In genomic region chr5:105492367-105493246, GRCm38 (mm10) we compare ENCODE assay signal across 9 mouse cellular contexts. TPM values are rescaled to one million over a fixed set of nuclear protein-coding genes. Genes with fewer than 3 reads are reported as not detected.
DNase-seq lines count a peak whose midpoint lies in the region; ATAC-seq and TF ChIP-seq lines count a peak whose summit lies in the region.
"Had no signal": no experiment of that assay in that cellular context is flagged by ENCODE, and none has a peak within 500 bp of the region (broad histone marks: within the 10 kb centered on the region; RNA-seq: fewer than 3 reads in every experiment).

No protein-coding gene starts in this region.

- DNase-seq in liver, postnatal 0 days: no peak
- peak; percentile 45 for DNase-seq in retina, postnatal 7 days (ENCODE audit: low read depth, low spot score)
- DNase-seq in yolk sac, embryonic 10.5 days (ENCODE audit: low spot score): no peak
- no peak for DNase-seq in layer of hippocampus, postnatal 36 days

- no peak overlapping the region for H3K4me3 ChIP-seq in liver, postnatal 0 days (ENCODE audit: low read depth, low read length)
- no peak overlapping the region for H3K4me3 ChIP-seq in liver, embryonic 12.5 days
- no peak overlapping the region for H3K4me3 ChIP-seq in bone marrow, adult 2 months (replicated peaks; ENCODE audit: control insufficient read depth, low read depth, low read length)
- H3K4me3 ChIP-seq in forebrain, embryonic 12.5 days (replicated peaks): no peak overlapping the region
- no peak overlapping the region for H3K4me3 ChIP-seq in limb, embryonic 13.5 days
- H3K4me3 ChIP-seq: stomach, embryonic 15.5 days had no signal

- no peak for TF ChIP-seq EP300 in liver, postnatal 0 days (IDR thresholded peaks at IDR 0.05; ENCODE audit: low read depth)

- H3K27ac ChIP-seq in liver, postnatal 0 days (ENCODE audit: low read depth): no peak overlapping the region
- H3K27ac ChIP-seq in liver, embryonic 12.5 days: no peak overlapping the region
- no peak overlapping the region for H3K27ac ChIP-seq in bone marrow, adult 2 months (ENCODE audit: control insufficient read depth, insufficient read depth, low read depth, low read length, poor library complexity)
- H3K27ac ChIP-seq in forebrain, embryonic 12.5 days: peak overlapping the region; percentile 54
- H3K27ac ChIP-seq in limb, embryonic 13.5 days: peak overlapping the region; percentile 28; the same call in 1 of the 2 replicates
- H3K27ac ChIP-seq: stomach, embryonic 15.5 days had no signal

- no peak for TF ChIP-seq POLR2A in bone marrow, adult 2 months (IDR thresholded peaks at IDR 0.05; ENCODE audit: borderline replicate concordance, control insufficient read depth, low read depth, low read length)

- no peaks in the 10 kb centered on the region for H3K9me3 ChIP-seq in liver, postnatal 0 days (ENCODE audit: low read length)
- no peaks in the 10 kb centered on the region for H3K9me3 ChIP-seq in liver, embryonic 12.5 days (replicated peaks)
- no peaks in the 10 kb centered on the region for H3K9me3 ChIP-seq in forebrain, embryonic 12.5 days
- no peaks in the 10 kb centered on the region for H3K9me3 ChIP-seq in limb, embryonic 13.5 days
- H3K9me3 ChIP-seq: stomach, embryonic 15.5 days had no signal

- peaks cover 10% of the 10 kb centered on the region for H3K4me1 ChIP-seq in liver, postnatal 0 days (ENCODE audit: insufficient read depth)
- peaks cover 16% of the 10 kb centered on the region for H3K4me1 ChIP-seq in liver, embryonic 12.5 days
- H3K4me1 ChIP-seq in bone marrow, adult 2 months (ENCODE audit: control insufficient read depth, insufficient read depth, low read length): peaks cover 1% of the 10 kb centered on the region; the same call in 1 of the 2 replicates
- H3K4me1 ChIP-seq in forebrain, embryonic 12.5 days: peaks cover 49% of the 10 kb centered on the region
- peaks cover 60% of the 10 kb centered on the region for H3K4me1 ChIP-seq in limb, embryonic 13.5 days

- peak; percentile 68 for TF ChIP-seq CTCF in liver, postnatal 0 days (IDR thresholded peaks at IDR 0.05; ENCODE audit: low read depth)
- TF ChIP-seq CTCF in bone marrow, adult 2 months (IDR thresholded peaks at IDR 0.05; ENCODE audit: control insufficient read depth, insufficient read depth, low read length): 0 out of 2 replicates have a peak, but pooled peaks have one; percentile 28

- no peaks in the 10 kb centered on the region for H3K36me3 ChIP-seq in liver, postnatal 0 days (replicated peaks; ENCODE audit: insufficient read depth, low read length)
- peaks cover 11% of the 10 kb centered on the region; the same call in 1 of the 2 replicates for H3K36me3 ChIP-seq in liver, embryonic 12.5 days
- H3K36me3 ChIP-seq in forebrain, embryonic 12.5 days (replicated peaks): no peaks in the 10 kb centered on the region; the same call in 1 of the 2 replicates
- no peaks in the 10 kb centered on the region for H3K36me3 ChIP-seq in limb, embryonic 13.5 days
- H3K36me3 ChIP-seq: stomach, embryonic 15.5 days had no signal

- ATAC-seq in liver, postnatal 0 days: no peak
- no peak for ATAC-seq in liver, embryonic 12.5 days
- peak; percentile 66; the same call in 1 of the 2 replicates for ATAC-seq in forebrain, embryonic 12.5 days (ENCODE audit: low FRiP score)
- ATAC-seq in limb, embryonic 13.5 days (ENCODE audit: low FRiP score, low read depth): peak; percentile 55; the same call in 1 of the 2 replicates

- 0 out of 2 replicates have a peak, but pooled peaks cover 2% of the 10 kb centered on the region for H3K27me3 ChIP-seq in liver, postnatal 0 days (ENCODE audit: insufficient read depth, low read length)
- H3K27me3 ChIP-seq in liver, embryonic 12.5 days (replicated peaks): peaks cover 16% of the 10 kb centered on the region
- H3K27me3 ChIP-seq in forebrain, embryonic 12.5 days: peaks cover 45% of the 10 kb centered on the region
- peaks cover 13% of the 10 kb centered on the region for H3K27me3 ChIP-seq in limb, embryonic 13.5 days
- H3K27me3 ChIP-seq: stomach, embryonic 15.5 days had no signal

- H3K4me2 ChIP-seq in liver, postnatal 0 days (ENCODE audit: low read depth, low read length): no peak overlapping the region
- H3K4me2 ChIP-seq in liver, embryonic 12.5 days: no peak overlapping the region
- peak overlapping the region; percentile 1; the same call in 1 of the 2 replicates for H3K4me2 ChIP-seq in forebrain, embryonic 12.5 days
- H3K4me2 ChIP-seq in limb, embryonic 13.5 days (replicated peaks): no peak overlapping the region
- H3K4me2 ChIP-seq: stomach, embryonic 15.5 days had no signal

- 48% methylated on average over 10 of the region's 10 CpGs for WGBS in liver, postnatal 0 days (ENCODE audit: insufficient replicate concordance)
- WGBS in liver, embryonic 12.5 days (ENCODE audit: insufficient replicate concordance): 54% methylated on average over 10 of the region's 10 CpGs
- 22% methylated on average over 10 of the region's 10 CpGs for WGBS in bone marrow, adult 2 months
- WGBS in forebrain, embryonic 12.5 days: 12% methylated on average over 10 of the region's 10 CpGs
- 30% methylated on average over 10 of the region's 10 CpGs for WGBS in limb, embryonic 13.5 days

- no peak overlapping the region for H3K9ac ChIP-seq in liver, postnatal 0 days (replicated peaks)
- H3K9ac ChIP-seq in liver, embryonic 12.5 days: no peak overlapping the region
- no peak overlapping the region for H3K9ac ChIP-seq in forebrain, embryonic 12.5 days
- no peak overlapping the region for H3K9ac ChIP-seq in limb, embryonic 13.5 days
- H3K9ac ChIP-seq: stomach, embryonic 15.5 days had no signal

RNA-seq across cellular contexts. Expression of gene Lrrc8c, which starts 26.6 kb away (rescaled TPM):
- polyA plus RNA-seq in liver, postnatal 0 days (2015; fragmentation: Nextera tagmentation; extraction: Ambion mirVana): 8.3 and 9.8 TPM in 2 replicates
- 23.0 and 23.9 TPM in 2 replicates for polyA plus RNA-seq in liver, embryonic 12.5 days (2016; fragmentation: Nextera tagmentation; extraction: Ambion mirVana)
- 9.2 and 9.7 TPM in 2 replicates for polyA plus RNA-seq in bone marrow, adult 2 months (2011; ENCODE audit: insufficient read depth, insufficient read length, low replicate concordance, missing spikeins)
- polyA plus RNA-seq in forebrain, embryonic 12.5 days (2016; fragmentation: Nextera tagmentation; extraction: Ambion mirVana): 10.9 and 13.1 TPM in 2 replicates
- polyA plus RNA-seq in limb, embryonic 13.5 days (2015; fragmentation: Nextera tagmentation; extraction: Ambion mirVana): 15.6 and 18.4 TPM in 2 replicates
- total RNA-seq in layer of hippocampus, postnatal 36 days (2021): 10 to 100 TPM; 28.9 to 32.6 TPM

Comparison
In these comparisons a context has a peak if more than half of its experiments do, and no peak if none do; other contexts are left out.
1. ATAC-seq: peak in forebrain, embryonic 12.5 days (single experiment) and limb, embryonic 13.5 days (single experiment); none in liver, postnatal 0 days (single experiment) and liver, embryonic 12.5 days (single experiment).
2. H3K27ac ChIP-seq: peak in forebrain, embryonic 12.5 days (single experiment) and limb, embryonic 13.5 days (single experiment); none in liver, postnatal 0 days (single experiment), liver, embryonic 12.5 days (single experiment) and bone marrow, adult 2 months (single experiment).